Mouse (Mus musculus) midbrain, embryonic 13.5 days (tissue): ENCODE results near the gene Mpzl1. TPM values are rescaled to one million over a fixed set of nuclear protein-coding genes. Genes with fewer than 3 reads are reported as not detected.

Source experiments
- polyA plus RNA-seq: library from polyadenylated mRNA; unstranded; fragments of >200 nt; fragmentation: Nextera tagmentation; extraction: Ambion mirVana; gene quantifications from 2 replicates; pipeline ENCODE4 v1.2.1, GENCODE M21; 2015

The Mpzl1 gene
- polyA plus RNA-seq, 1 experiment from 2014 or later = 147 TPM

Other genes with a start within 250 kb of the Mpzl1 start
- gene Dcaf6, start 174.1 kb downstream of the Mpzl1 start, polyA plus RNA-seq = 11.6 and 13.6 TPM in 2 replicates
- gene Mpc2, start 173.9 kb downstream of the Mpzl1 start, polyA plus RNA-seq = 162 and 170 TPM in 2 replicates
- gene Adcy10, start 149.4 kb downstream of the Mpzl1 start, polyA plus RNA-seq = 0.11 and 0.15 TPM in 2 replicates
- gene Rcsd1, start 75.2 kb upstream of the Mpzl1 start, polyA plus RNA-seq = 8.0 and 8.3 TPM in 2 replicates
- gene Creg1, start 129.2 kb upstream of the Mpzl1 start, polyA plus RNA-seq = 21.7 and 23.8 TPM in 2 replicates
- 1.6 and 2.2 TPM in 2 replicates for gene Cd247, start 154.1 kb upstream of the Mpzl1 start, polyA plus RNA-seq